Comparison of ENCODE assay signal across 18 mouse cellular contexts in genomic region chr3:105152158-105152541, GRCm38 (mm10).
DNase-seq lines count a peak whose midpoint lies in the region; ATAC-seq and TF ChIP-seq lines count a peak whose summit lies in the region.
"Had no signal": no experiment of that assay in that cellular context is flagged by ENCODE, and none has a peak within 500 bp of the region (broad histone marks: within the 10 kb centered on the region; RNA-seq: fewer than 3 reads in every experiment).

No protein-coding gene starts in this region.

- DNase-seq in forebrain, embryonic 10.5 days (ENCODE audit: extremely low spot score, low spot score), result no peak
- no peak for DNase-seq in kidney, adult 2 months
- peak; percentile 5 for DNase-seq in thymus, postnatal 0 days (ENCODE audit: low spot score)
- DNase-seq in thymus, postnatal 14 days, result no peak
- DNase-seq: kidney, adult 11 months had no signal

- 10% methylated on average over 1 of the region's 1 CpGs for WGBS in forebrain, embryonic 13.5 days
- WGBS in forebrain, embryonic 10.5 days, result 17% methylated on average over 1 of the region's 1 CpGs
- 4% methylated on average over 1 of the region's 1 CpGs for WGBS in hindbrain, embryonic 13.5 days
- 21% methylated on average over 1 of the region's 1 CpGs for WGBS in hindbrain, embryonic 12.5 days
- WGBS in kidney, embryonic 16.5 days, result 20% methylated on average over 1 of the region's 1 CpGs
- 31% methylated on average over 1 of the region's 1 CpGs for WGBS in kidney, adult 2 months

- peaks cover 25% of the 10 kb centered on the region for H3K4me1 ChIP-seq in forebrain, embryonic 13.5 days
- H3K4me1 ChIP-seq in forebrain, embryonic 10.5 days, result peaks cover 12% of the 10 kb centered on the region
- peaks cover 16% of the 10 kb centered on the region for H3K4me1 ChIP-seq in hindbrain, embryonic 13.5 days (replicated peaks)
- H3K4me1 ChIP-seq in hindbrain, embryonic 12.5 days, result peaks cover 6% of the 10 kb centered on the region
- 0 out of 2 replicates have a peak, but pooled peaks cover 4% of the 10 kb centered on the region for H3K4me1 ChIP-seq in kidney, embryonic 16.5 days (ENCODE audit: insufficient read depth, low read length)
- H3K4me1 ChIP-seq in kidney, adult 2 months (ENCODE audit: control insufficient read depth, insufficient read depth, low read length), result no peaks in the 10 kb centered on the region
- H3K4me1 ChIP-seq: stomach, embryonic 15.5 days had no signal

- no peak overlapping the region for H3K4me3 ChIP-seq in forebrain, embryonic 13.5 days
- H3K4me3 ChIP-seq in forebrain, embryonic 10.5 days, result no peak overlapping the region
- no peak overlapping the region for H3K4me3 ChIP-seq in hindbrain, embryonic 13.5 days
- no peak overlapping the region for H3K4me3 ChIP-seq in hindbrain, embryonic 12.5 days
- no peak overlapping the region for H3K4me3 ChIP-seq in kidney, embryonic 16.5 days (ENCODE audit: low read length)
- H3K4me3 ChIP-seq in kidney, adult 2 months (ENCODE audit: insufficient read depth, low read depth, low read length), result no peak overlapping the region
- H3K4me3 ChIP-seq: embryonic facial prominence, embryonic 15.5 days; limb, embryonic 15.5 days; midbrain, embryonic 15.5 days; myocyte; stomach, embryonic 15.5 days had no signal

- no peak for TF ChIP-seq POLR2A in kidney, adult 2 months (IDR thresholded peaks at IDR 0.05; ENCODE audit: low read depth, low read length)

- no peaks in the 10 kb centered on the region; the same call in 1 of the 2 replicates for H3K27me3 ChIP-seq in forebrain, embryonic 13.5 days
- H3K27me3 ChIP-seq in forebrain, embryonic 10.5 days (ENCODE audit: poor library complexity, severe bottlenecking), result no peaks in the 10 kb centered on the region
- no peaks in the 10 kb centered on the region for H3K27me3 ChIP-seq in hindbrain, embryonic 13.5 days
- H3K27me3 ChIP-seq in hindbrain, embryonic 12.5 days, result no peaks in the 10 kb centered on the region
- H3K27me3 ChIP-seq in kidney, embryonic 16.5 days (ENCODE audit: insufficient read depth, low read length), result no peaks in the 10 kb centered on the region
- H3K27me3 ChIP-seq in kidney, adult 2 months (replicated peaks; ENCODE audit: control insufficient read depth, insufficient read depth, low read length), result no peaks in the 10 kb centered on the region; the same call in 1 of the 2 replicates
- H3K27me3 ChIP-seq: embryonic facial prominence, embryonic 15.5 days; limb, embryonic 15.5 days; midbrain, embryonic 15.5 days; stomach, embryonic 15.5 days had no signal

- H3K27ac ChIP-seq in forebrain, embryonic 13.5 days, result no peak overlapping the region
- no peak overlapping the region for H3K27ac ChIP-seq in forebrain, embryonic 10.5 days
- 0 out of 2 replicates have a peak overlapping the region, but pooled peaks have one; percentile 10 for H3K27ac ChIP-seq in hindbrain, embryonic 13.5 days
- no peak overlapping the region for H3K27ac ChIP-seq in hindbrain, embryonic 12.5 days
- no peak overlapping the region for H3K27ac ChIP-seq in kidney, embryonic 16.5 days (ENCODE audit: low read length)
- H3K27ac ChIP-seq in kidney, adult 2 months (ENCODE audit: insufficient read depth, low read depth, low read length), result no peak overlapping the region
- H3K27ac ChIP-seq: embryonic facial prominence, embryonic 15.5 days; kidney, postnatal 0 days; limb, embryonic 15.5 days; liver, embryonic 14.5 days; midbrain, embryonic 15.5 days; stomach, embryonic 15.5 days had no signal

- ATAC-seq in forebrain, embryonic 13.5 days, result no peak
- ATAC-seq in hindbrain, embryonic 13.5 days (ENCODE audit: low FRiP score), result no peak
- ATAC-seq in hindbrain, embryonic 12.5 days (ENCODE audit: low FRiP score), result no peak
- no peak for ATAC-seq in kidney, embryonic 16.5 days (ENCODE audit: low FRiP score, low TSS enrichment)

- no peaks in the 10 kb centered on the region for H3K36me3 ChIP-seq in forebrain, embryonic 13.5 days (ENCODE audit: poor library complexity, severe bottlenecking)
- no peaks in the 10 kb centered on the region for H3K36me3 ChIP-seq in forebrain, embryonic 10.5 days (replicated peaks)
- no peaks in the 10 kb centered on the region for H3K36me3 ChIP-seq in hindbrain, embryonic 13.5 days
- H3K36me3 ChIP-seq in hindbrain, embryonic 12.5 days, result no peaks in the 10 kb centered on the region
- no peaks in the 10 kb centered on the region for H3K36me3 ChIP-seq in kidney, embryonic 16.5 days (ENCODE audit: insufficient read depth, low read length)
- H3K36me3 ChIP-seq in kidney, adult 2 months (ENCODE audit: control insufficient read depth, insufficient read depth, low read length), result no peaks in the 10 kb centered on the region
- H3K36me3 ChIP-seq: embryonic facial prominence, embryonic 15.5 days; limb, embryonic 15.5 days; midbrain, embryonic 15.5 days; stomach, embryonic 15.5 days had no signal

- no peaks in the 10 kb centered on the region; the same call in 1 of the 2 replicates for H3K9me3 ChIP-seq in forebrain, embryonic 13.5 days (replicated peaks)
- H3K9me3 ChIP-seq in forebrain, embryonic 10.5 days, result no peaks in the 10 kb centered on the region
- H3K9me3 ChIP-seq in hindbrain, embryonic 13.5 days, result no peaks in the 10 kb centered on the region
- no peaks in the 10 kb centered on the region for H3K9me3 ChIP-seq in hindbrain, embryonic 12.5 days (replicated peaks)
- H3K9me3 ChIP-seq in kidney, embryonic 16.5 days (ENCODE audit: low read length), result no peaks in the 10 kb centered on the region
- H3K9me3 ChIP-seq: embryonic facial prominence, embryonic 15.5 days; limb, embryonic 15.5 days; midbrain, embryonic 15.5 days; stomach, embryonic 15.5 days had no signal

- TF ChIP-seq CTCF in kidney, adult 2 months (conservative IDR thresholded peaks at IDR 0.05; ENCODE audit: insufficient read depth, insufficient read length, low read depth, low read length), result no peak

- peak overlapping the region; percentile 3; the same call in 1 of the 2 replicates for H3K4me2 ChIP-seq in forebrain, embryonic 13.5 days
- no peak overlapping the region for H3K4me2 ChIP-seq in hindbrain, embryonic 13.5 days
- H3K4me2 ChIP-seq in hindbrain, embryonic 12.5 days (replicated peaks), result no peak overlapping the region
- 0 out of 2 replicates have a peak overlapping the region, but pooled peaks have one; percentile 31 for H3K4me2 ChIP-seq in kidney, embryonic 16.5 days (replicated peaks; ENCODE audit: low read depth, low read length)
- H3K4me2 ChIP-seq: embryonic facial prominence, embryonic 15.5 days; heart, embryonic 11.5 days; limb, embryonic 15.5 days; lung, embryonic 14.5 days; midbrain, embryonic 15.5 days; stomach, embryonic 15.5 days had no signal

- H3K9ac ChIP-seq in forebrain, embryonic 13.5 days, result no peak overlapping the region
- H3K9ac ChIP-seq in hindbrain, embryonic 13.5 days, result no peak overlapping the region
- H3K9ac ChIP-seq in hindbrain, embryonic 12.5 days, result no peak overlapping the region
- H3K9ac ChIP-seq in kidney, embryonic 16.5 days (replicated peaks; ENCODE audit: low read length), result 0 out of 2 replicates have a peak overlapping the region, but pooled peaks have one; percentile 1
- H3K9ac ChIP-seq: embryonic facial prominence, embryonic 15.5 days; limb, embryonic 15.5 days; liver, embryonic 14.5 days; lung, embryonic 14.5 days; midbrain, embryonic 15.5 days; stomach, embryonic 15.5 days had no signal

Comparison
In these comparisons a context has a peak if more than half of its experiments do, and no peak if none do; other contexts are left out.
1. H3K4me2 ChIP-seq: peak in forebrain, embryonic 13.5 days (single experiment) and kidney, embryonic 16.5 days (single experiment); none in hindbrain, embryonic 13.5 days (single experiment) and hindbrain, embryonic 12.5 days (single experiment).